Comparison of ENCODE assay signal across 19 mouse cellular contexts in genomic region chr16:18327936-18328335, GRCm38 (mm10). TPM values are rescaled to one million over a fixed set of nuclear protein-coding genes. Genes with fewer than 3 reads are reported as not detected.
DNase-seq lines count a peak whose midpoint lies in the region; ATAC-seq and TF ChIP-seq lines count a peak whose summit lies in the region.
"Had no signal": no experiment of that assay in that cellular context is flagged by ENCODE, and none has a peak within 500 bp of the region (broad histone marks: within the 10 kb centered on the region; RNA-seq: fewer than 3 reads in every experiment).

No protein-coding gene starts in this region.

- no peak for TF ChIP-seq POLR2A in kidney, adult 2 months (IDR thresholded peaks at IDR 0.05; ENCODE audit: low read depth, low read length)

- H3K4me2 ChIP-seq in heart, embryonic 15.5 days = no peak overlapping the region
- H3K4me2 ChIP-seq: embryonic facial prominence, embryonic 13.5 days; embryonic facial prominence, embryonic 15.5 days; forebrain, embryonic 12.5 days had no signal

- no peaks in the 10 kb centered on the region for H3K9me3 ChIP-seq in heart, embryonic 15.5 days (replicated peaks)
- no peaks in the 10 kb centered on the region for H3K9me3 ChIP-seq in heart, embryonic 10.5 days
- H3K9me3 ChIP-seq: embryonic facial prominence, embryonic 13.5 days; embryonic facial prominence, embryonic 15.5 days; forebrain, embryonic 10.5 days; forebrain, embryonic 12.5 days had no signal

- no peak overlapping the region for H3K9ac ChIP-seq in heart, embryonic 15.5 days
- H3K9ac ChIP-seq: embryonic facial prominence, embryonic 13.5 days; embryonic facial prominence, embryonic 15.5 days; forebrain, embryonic 12.5 days had no signal

- TF ChIP-seq CTCF in kidney, adult 2 months (conservative IDR thresholded peaks at IDR 0.05; ENCODE audit: insufficient read depth, insufficient read length, low read depth, low read length) = no peak

- H3K27ac ChIP-seq in heart, embryonic 15.5 days = peak overlapping the region; percentile 76; the same call in 1 of the 2 replicates
- no peak overlapping the region for H3K27ac ChIP-seq in heart, embryonic 10.5 days
- no peak overlapping the region for H3K27ac ChIP-seq in kidney, adult 2 months (ENCODE audit: insufficient read depth, low read depth, low read length)
- H3K27ac ChIP-seq: embryonic facial prominence, embryonic 13.5 days; embryonic facial prominence, embryonic 15.5 days; forebrain, embryonic 10.5 days; forebrain, embryonic 12.5 days had no signal

- no peaks in the 10 kb centered on the region for H3K36me3 ChIP-seq in heart, embryonic 15.5 days
- H3K36me3 ChIP-seq in heart, embryonic 10.5 days = peaks cover 14% of the 10 kb centered on the region; the same call in 1 of the 2 replicates
- H3K36me3 ChIP-seq in kidney, adult 2 months (ENCODE audit: control insufficient read depth, insufficient read depth, low read length) = no peaks in the 10 kb centered on the region
- H3K36me3 ChIP-seq: embryonic facial prominence, embryonic 13.5 days; embryonic facial prominence, embryonic 15.5 days had no signal

- 94% methylated on average over 9 of the region's 9 CpGs for WGBS in heart, embryonic 15.5 days
- WGBS in heart, embryonic 10.5 days = 91% methylated on average over 9 of the region's 9 CpGs
- WGBS in kidney, adult 2 months = 43% methylated on average over 9 of the region's 9 CpGs

- no peak for ATAC-seq in heart, embryonic 15.5 days (replicated peaks; ENCODE audit: insufficient number of reproducible peaks, insufficient read depth, low FRiP score, low read depth)
- ATAC-seq: forebrain, embryonic 14.5 days; forebrain, embryonic 16.5 days had no signal

- no peak for DNase-seq in heart, embryonic 10.5 days (ENCODE audit: low spot score)
- DNase-seq in kidney, adult 2 months = peak; percentile 70
- no peak for DNase-seq in kidney, postnatal 10 days
- DNase-seq: adrenal gland, adult 2 months; adrenal gland, postnatal 10 days; cerebellum, adult 11 months; cerebellum, adult 8-10 months; cerebellum, adult 9-11 months; cerebellum, postnatal 14 days; cerebellum, postnatal 36 days; embryo, embryonic 11 days had no signal

- peaks cover 22% of the 10 kb centered on the region for H3K4me1 ChIP-seq in heart, embryonic 15.5 days (replicated peaks)
- no peaks in the 10 kb centered on the region for H3K4me1 ChIP-seq in heart, embryonic 10.5 days
- H3K4me1 ChIP-seq in kidney, adult 2 months (ENCODE audit: control insufficient read depth, insufficient read depth, low read length) = no peaks in the 10 kb centered on the region
- H3K4me1 ChIP-seq: embryonic facial prominence, embryonic 13.5 days; embryonic facial prominence, embryonic 15.5 days; forebrain, embryonic 10.5 days; forebrain, embryonic 12.5 days had no signal

- no peaks in the 10 kb centered on the region for H3K27me3 ChIP-seq in heart, embryonic 15.5 days
- no peaks in the 10 kb centered on the region for H3K27me3 ChIP-seq in heart, embryonic 10.5 days (ENCODE audit: insufficient read depth, poor library complexity, severe bottlenecking)
- no peaks in the 10 kb centered on the region for H3K27me3 ChIP-seq in kidney, adult 2 months (replicated peaks; ENCODE audit: control insufficient read depth, insufficient read depth, low read length)
- H3K27me3 ChIP-seq: embryonic facial prominence, embryonic 13.5 days; embryonic facial prominence, embryonic 15.5 days; forebrain, embryonic 12.5 days had no signal

- no peak overlapping the region for H3K4me3 ChIP-seq in heart, embryonic 15.5 days
- H3K4me3 ChIP-seq in heart, embryonic 10.5 days = no peak overlapping the region
- H3K4me3 ChIP-seq in kidney, adult 2 months (ENCODE audit: insufficient read depth, low read depth, low read length) = no peak overlapping the region
- H3K4me3 ChIP-seq: embryonic facial prominence, embryonic 13.5 days; embryonic facial prominence, embryonic 15.5 days; erythroblast, embryonic 14.5 days; forebrain, embryonic 10.5 days; forebrain, embryonic 12.5 days had no signal

RNA-seq across cellular contexts. Expression of gene Tango2, which starts 20.0 kb away (rescaled TPM):
- 61.4 and 61.5 TPM in 2 replicates for polyA plus RNA-seq in heart, embryonic 15.5 days (2015; fragmentation: Nextera tagmentation; extraction: Ambion mirVana)
- polyA plus RNA-seq in heart, embryonic 10.5 days (2016; fragmentation: Nextera tagmentation; extraction: Ambion mirVana) = 51.3 and 62.1 TPM in 2 replicates
- 147 and 158 TPM in 2 replicates for polyA plus RNA-seq in kidney, adult 2 months (2012; rRNA removed)

RNA-seq across cellular contexts. Expression of gene Arvcf, which starts 20.0 kb away (rescaled TPM):
- polyA plus RNA-seq in heart, embryonic 15.5 days (2015; fragmentation: Nextera tagmentation; extraction: Ambion mirVana) = 28.4 and 40.0 TPM in 2 replicates
- 25.8 and 29.7 TPM in 2 replicates for polyA plus RNA-seq in heart, embryonic 10.5 days (2016; fragmentation: Nextera tagmentation; extraction: Ambion mirVana)
- polyA plus RNA-seq in kidney, adult 2 months (2012; rRNA removed) = 94.2 and 98.5 TPM in 2 replicates

RNA-seq across cellular contexts. Expression of gene Dgcr8, which starts 38.9 kb away (rescaled TPM):
- polyA plus RNA-seq in heart, embryonic 15.5 days (2015; fragmentation: Nextera tagmentation; extraction: Ambion mirVana) = 15.8 and 19.6 TPM in 2 replicates
- 25.4 and 30.0 TPM in 2 replicates for polyA plus RNA-seq in heart, embryonic 10.5 days (2016; fragmentation: Nextera tagmentation; extraction: Ambion mirVana)
- 11.9 and 13.2 TPM in 2 replicates for polyA plus RNA-seq in kidney, adult 2 months (2012; rRNA removed)
